Mouse (Mus musculus) lung, adult 2 months (tissue): Measurements from ENCODE around the gene Rps3.

Source experiments
- CTCF ChIP-seq: fragments of 200-500 bp; IDR thresholded peaks from 2 replicates; pipeline ENCODE4 v1.5.1; 2011; ENCODE audit warnings: mild to moderate bottlenecking, low read length, control low read depth; ENCODE audit not compliant: insufficient read depth
- POLR2A ChIP-seq: fragments of 200-500 bp; IDR thresholded peaks from 2 replicates; pipeline ENCODE4 v1.6.1; 2011; ENCODE audit warnings: low read depth, mild to moderate bottlenecking, control low read depth, low read length, borderline replicate concordance; ENCODE audit errors: extremely low read depth

- TF ChIP-seq CTCF (no peak), POLR2A (no peak)
Measured at GRCm38 (mm10) chr7:99529410-99529809, 45.9 kb upstream of the Rps3 start.
